Mouse (Mus musculus) midbrain, postnatal 0 days (tissue): ENCODE data around the gene Fem1b. TPM values are rescaled to one million over a fixed set of nuclear protein-coding genes. Genes with fewer than 3 reads are reported as not detected.

Experiments used
- ATAC-seq: fragments of 200-750 bp; cut with Nextera tagmentation; 2 replicates; pipeline ENCODE4 v1.8.0; 2017; ENCODE audit warnings: moderate number of reproducible peaks, mild to moderate bottlenecking, moderate TSS enrichment, moderate library complexity; ENCODE audit not compliant: low FRiP score
- DNase-seq: peaks from one replicate; pipeline ENCODE4 v3.0.0-alpha.2; 2015; ENCODE audit warnings: low spot score
- H3K27ac ChIP-seq: fragments of 300-500 bp; sonication (generic); 2 replicates; pipeline ENCODE4 v1.5.1; 2014; ENCODE audit warnings: low read depth, mild to moderate bottlenecking, low read length, mixed read lengths
- H3K27me3 ChIP-seq: fragments of 300-500 bp; sonication (generic); 2 replicates; pipeline ENCODE4 v1.6.1; 2014; ENCODE audit warnings: low read length, control low read depth, mixed read lengths; ENCODE audit not compliant: insufficient read depth
- H3K36me3 ChIP-seq: fragments of 300-500 bp; sonication (generic); 2 replicates; pipeline ENCODE4 v1.6.1; 2014; ENCODE audit warnings: low read length, control low read depth, mixed read lengths; ENCODE audit not compliant: insufficient read depth
- H3K4me1 ChIP-seq: fragments of 300-500 bp; sonication (generic); 2 replicates; pipeline ENCODE4 v1.6.1; 2014; ENCODE audit warnings: mild to moderate bottlenecking, control low read depth, antibody characterized with exemption, low read length, mixed read lengths; ENCODE audit not compliant: insufficient read depth
- H3K4me2 ChIP-seq: fragments of 300-500 bp; sonication (generic); 2 replicates; pipeline ENCODE4 v1.6.1; 2014; ENCODE audit warnings: low read depth, mild to moderate bottlenecking, low read length, mixed read lengths; ENCODE audit not compliant: poor library complexity, severe bottlenecking
- H3K4me3 ChIP-seq: fragments of 300-500 bp; sonication (generic); 2 replicates; pipeline ENCODE4 v1.5.1; 2014; ENCODE audit warnings: low read depth, mild to moderate bottlenecking, low read length, moderate library complexity
- H3K9ac ChIP-seq: fragments of 300-500 bp; sonication (generic); replicated peaks from 2 replicates; pipeline ENCODE4 v1.6.1; 2014; ENCODE audit warnings: mild to moderate bottlenecking, low read length, moderate library complexity, mixed read lengths; ENCODE audit not compliant: poor library complexity, severe bottlenecking
- H3K9me3 ChIP-seq: fragments of 300-500 bp; sonication (generic); 2 replicates; pipeline ENCODE4 v1.6.1; 2016; ENCODE audit warnings: low read length, control low read depth
- CTCF ChIP-seq: IDR thresholded peaks from 2 replicates; pipeline ENCODE4 v1.5.1; 2016; ENCODE audit warnings: antibody characterized with exemption, mild to moderate bottlenecking
- WGBS: fragments of 180-500 bp; shearing (Covaris S2); extraction: QIAGEN DNeasy Blood & Tissue Kit; methylation state at CpG from one replicate; pipeline ENCODE4 v1.1.7; 2014; 5-methylcytosine and 5-hydroxymethylcytosine counted together
- polyA plus RNA-seq: library from polyadenylated mRNA; unstranded; fragments of >200 nt; fragmentation: Nextera tagmentation; extraction: Ambion mirVana; gene quantifications from 2 replicates; pipeline ENCODE4 v1.2.1, GENCODE M21; 2015
- total RNA-seq: library from RNA; depleted of rRNA; stranded (reverse); fragments of >200 nt; gene quantifications from 2 replicates; pipeline ENCODE4 v1.2.3, GENCODE M21; 2014

Gene Fem1b
- total and polyA plus RNA-seq, 2 experiments from 2014 or later, result 42.0 to 193 TPM

DNA sequence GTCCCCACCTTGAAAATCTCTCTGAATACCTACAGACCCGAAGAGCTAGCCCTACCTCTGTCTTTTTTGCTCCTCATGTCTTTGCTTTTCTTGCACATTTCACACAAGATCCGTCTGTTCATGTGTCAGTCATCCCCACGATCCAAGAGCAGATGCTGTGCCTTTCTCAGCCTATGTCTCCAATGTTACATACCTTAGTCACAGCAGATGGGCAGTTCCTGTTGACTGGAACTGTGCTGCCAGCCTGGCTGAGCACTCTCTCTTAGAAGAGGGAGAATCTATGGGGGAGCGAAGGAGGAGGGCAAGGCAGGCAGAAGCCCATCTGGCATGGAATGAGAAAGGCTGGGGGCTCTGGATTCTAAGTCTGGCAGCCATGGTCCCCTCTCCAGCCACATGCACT, 46.4 kb downstream of the Fem1b start:
- no peak overlapping the region for H3K4me2 ChIP-seq
- no peaks in the 10 kb centered on the region for H3K9me3 ChIP-seq
- WGBS, result 69% methylated on average over 4 of the region's 4 CpGs
- H3K36me3 ChIP-seq, result no peaks in the 10 kb centered on the region
- H3K27me3 ChIP-seq, result no peaks in the 10 kb centered on the region
- DNase-seq (peak; percentile 43), ATAC-seq (no peak)
- H3K4me3 ChIP-seq, result no peak overlapping the region
- no peak for TF ChIP-seq CTCF
- no peak overlapping the region for H3K27ac ChIP-seq
- H3K9ac ChIP-seq, result no peak overlapping the region
- no peaks in the 10 kb centered on the region for H3K4me1 ChIP-seq

DNA sequence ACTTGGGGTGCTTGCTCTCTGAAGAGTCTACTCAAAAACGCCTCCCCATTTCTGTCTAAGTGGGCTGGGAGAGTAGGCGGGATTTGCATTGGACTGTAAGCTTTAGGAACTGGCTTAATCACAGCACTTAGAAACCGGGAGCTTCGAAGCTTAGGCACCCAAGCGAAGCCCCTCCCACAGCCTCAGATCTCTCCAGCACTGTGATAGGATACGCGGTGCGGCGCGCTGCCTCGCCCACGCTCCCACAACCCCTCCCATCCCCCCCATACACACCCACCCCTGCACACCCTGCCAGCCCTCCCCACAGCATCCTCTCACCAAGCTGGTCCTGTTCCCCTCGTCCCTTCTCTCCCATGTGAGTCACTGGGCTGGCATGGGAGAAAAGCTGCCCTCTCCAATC, 48.3 kb downstream of the Fem1b start:
- Histone ChIP-seq H3K4me1 (no peaks in the 10 kb centered on the region), H3K9me3 (no peaks in the 10 kb centered on the region), H3K9ac (no peak overlapping the region), H3K27me3 (no peaks in the 10 kb centered on the region), H3K36me3 (no peaks in the 10 kb centered on the region), H3K4me2 (peak overlapping the region; percentile 33), H3K27ac (no peak overlapping the region), H3K4me3 (no peak overlapping the region)
- DNase-seq, result no peak
- ATAC-seq, result no peak
- no peak for TF ChIP-seq CTCF
- 18% methylated on average over 13 of the region's 13 CpGs for WGBS

DNA sequence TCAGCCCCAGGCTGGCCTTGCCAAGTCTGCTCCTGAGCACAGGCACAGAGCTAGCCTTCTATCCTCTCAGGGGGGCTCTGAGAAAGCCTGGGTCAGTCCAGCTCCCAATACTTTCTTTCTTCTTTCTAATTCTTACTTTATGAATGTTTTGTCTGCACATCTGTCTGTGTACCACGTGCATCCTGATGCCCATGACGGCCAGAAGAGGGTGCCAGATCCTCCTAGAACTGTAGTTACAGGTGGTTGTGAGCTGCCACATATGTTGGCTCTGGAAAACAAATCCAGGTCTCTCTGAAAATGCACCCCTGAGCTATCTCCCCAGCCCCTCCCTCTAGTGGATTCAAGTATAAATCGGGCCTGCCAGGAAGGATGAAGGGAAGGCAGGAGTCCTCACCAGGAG, 52.1 kb downstream of the Fem1b start:
- Histone ChIP-seq H3K4me2 (no peak overlapping the region), H3K36me3 (no peaks in the 10 kb centered on the region), H3K27me3 (no peaks in the 10 kb centered on the region), H3K4me1 (no peaks in the 10 kb centered on the region), H3K9ac (no peak overlapping the region), H3K4me3 (no peak overlapping the region), H3K9me3 (no peaks in the 10 kb centered on the region), H3K27ac (no peak overlapping the region)
- ATAC-seq (no peak), DNase-seq (no peak)
- WGBS, result 67% methylated on average over 3 of the region's 3 CpGs
- TF ChIP-seq CTCF, result peak; percentile 47

DNA sequence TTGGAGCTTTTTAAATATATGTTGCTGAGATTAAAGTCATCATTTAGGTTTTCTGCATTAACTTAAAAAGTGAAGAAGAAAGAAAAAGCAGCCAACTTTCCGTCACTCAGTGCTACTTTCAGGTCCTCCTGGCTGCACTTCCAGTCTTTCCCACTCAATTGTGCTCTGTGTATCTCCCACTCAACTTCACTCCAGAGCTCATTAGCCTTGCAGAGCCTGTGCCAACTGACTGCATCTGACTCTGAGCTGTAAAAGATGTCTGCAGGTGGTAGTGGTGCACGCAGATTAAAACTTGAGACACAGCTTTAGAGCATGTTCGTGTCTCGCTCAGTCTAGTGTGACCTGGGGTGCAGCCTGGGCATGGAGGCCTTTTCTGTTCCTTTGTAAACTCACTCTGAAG, 53.4 kb downstream of the Fem1b start:
- Histone ChIP-seq H3K36me3 (no peaks in the 10 kb centered on the region), H3K4me1 (no peaks in the 10 kb centered on the region), H3K4me2 (no peak overlapping the region), H3K9ac (no peak overlapping the region), H3K27me3 (no peaks in the 10 kb centered on the region), H3K9me3 (no peaks in the 10 kb centered on the region), H3K27ac (no peak overlapping the region), H3K4me3 (no peak overlapping the region)
- TF ChIP-seq CTCF, result no peak
- WGBS, result 42% methylated on average over 4 of the region's 4 CpGs
- DNase-seq (no peak), ATAC-seq (no peak)

DNA sequence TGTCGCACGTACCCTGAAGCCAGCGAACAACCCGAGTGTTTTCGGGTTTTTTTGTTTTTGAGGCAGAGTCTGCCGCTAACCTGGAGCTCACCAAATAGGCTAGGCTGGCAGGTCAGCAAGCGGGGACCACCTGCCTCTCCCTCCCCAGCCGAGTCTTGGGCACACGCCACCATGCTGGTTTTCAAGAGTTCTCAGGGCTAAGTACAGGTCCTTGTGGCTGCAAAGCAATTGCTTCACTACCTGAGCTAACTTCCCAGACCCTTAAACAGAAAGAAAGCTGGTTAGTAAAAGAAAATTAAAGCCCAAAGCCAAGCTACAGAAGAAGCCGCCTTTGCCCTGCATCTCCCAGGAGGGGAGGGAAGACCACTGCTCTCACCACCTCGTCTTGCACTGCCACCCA, 61.4 kb downstream of the Fem1b start:
- 88% methylated on average over 11 of the region's 11 CpGs for WGBS
- no peak overlapping the region for H3K9ac ChIP-seq
- no peak overlapping the region for H3K4me3 ChIP-seq
- H3K36me3 ChIP-seq, result no peaks in the 10 kb centered on the region
- TF ChIP-seq CTCF, result no peak
- no peak for DNase-seq
- H3K4me2 ChIP-seq, result no peak overlapping the region
- no peak overlapping the region for H3K27ac ChIP-seq
- no peaks in the 10 kb centered on the region for H3K4me1 ChIP-seq
- no peaks in the 10 kb centered on the region for H3K9me3 ChIP-seq
- no peaks in the 10 kb centered on the region for H3K27me3 ChIP-seq
- no peak for ATAC-seq

DNA sequence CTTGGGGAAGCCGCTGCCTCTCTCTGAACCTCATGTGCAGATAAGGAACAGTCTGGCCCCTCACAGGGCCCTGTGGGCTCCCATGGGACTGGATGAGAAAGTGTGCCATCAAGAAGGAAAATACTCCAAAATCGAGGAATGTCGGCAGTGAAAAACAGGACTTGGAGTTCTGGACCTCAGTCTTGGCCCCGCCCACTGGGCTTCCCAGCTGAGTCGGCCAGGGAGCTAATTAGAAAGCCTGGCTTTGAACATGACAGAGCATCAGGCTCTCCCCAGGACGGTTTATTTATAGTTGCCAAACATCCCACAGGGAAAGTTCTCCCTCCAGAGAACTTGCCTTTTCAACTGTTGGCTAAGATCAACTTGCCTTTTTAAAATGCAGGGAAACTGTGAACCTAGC, 62.1 kb downstream of the Fem1b start:
- Histone ChIP-seq H3K36me3 (no peaks in the 10 kb centered on the region), H3K27me3 (no peaks in the 10 kb centered on the region), H3K4me2 (no peak overlapping the region), H3K4me3 (no peak overlapping the region), H3K27ac (no peak overlapping the region), H3K9ac (no peak overlapping the region), H3K9me3 (no peaks in the 10 kb centered on the region), H3K4me1 (no peaks in the 10 kb centered on the region)
- ATAC-seq, result no peak
- DNase-seq, result peak; percentile 21
- TF ChIP-seq CTCF, result no peak
- WGBS, result 61% methylated on average over 6 of the region's 6 CpGs
